Mouse (Mus musculus): ENCODE results near the gene Pxmp2.

The Pxmp2 gene

GRCm38 (mm10) chr5:110285770-110286445, at the start of gene Pxmp2, which contains the start of gene Pole:
Pxmp2 (minus strand) TSS chr5:110286186.
Pole (plus strand) TSS chr5:110286306.
- DNase-seq: peak; percentile 95

- DNase-seq: no peak
Measured at GRCm38 (mm10) chr5:110330508-110330907, 44.5 kb upstream of the Pxmp2 start.

- no peak for DNase-seq
Measured at GRCm38 (mm10) chr5:110313127-110313526, 27.1 kb upstream of the Pxmp2 start.

GRCm38 (mm10) chr5:110308861-110309260, 22.9 kb upstream of the Pxmp2 start:
- no peak for DNase-seq

- no peak for DNase-seq
Measured at GRCm38 (mm10) chr5:110300591-110300990, 14.6 kb upstream of the Pxmp2 start.

GRCm38 (mm10) chr5:110296637-110297036, 10.7 kb upstream of the Pxmp2 start:
- DNase-seq: no peak

GRCm38 (mm10) chr5:110291649-110292048, 5.7 kb upstream of the Pxmp2 start:
- DNase-seq: no peak

- DNase-seq: no peak
Measured at GRCm38 (mm10) chr5:110287084-110287475, 1.1 kb upstream of the Pxmp2 start.

- no peak for DNase-seq
Measured at GRCm38 (mm10) chr5:110286446-110287083, 579 bp upstream of the Pxmp2 start.

GRCm38 (mm10) chr5:110285156-110285555, 830 bp downstream of the Pxmp2 start:
- no peak for DNase-seq

- peak; percentile 79 for DNase-seq
Measured at GRCm38 (mm10) chr5:110284536-110284935, 1.4 kb downstream of the Pxmp2 start.

GRCm38 (mm10) chr5:110281984-110282383, 4.0 kb downstream of the Pxmp2 start:
- no peak for DNase-seq

GRCm38 (mm10) chr5:110276910-110277309, 9.1 kb downstream of the Pxmp2 start:
- no peak for DNase-seq

- DNase-seq: no peak
Measured at GRCm38 (mm10) chr5:110276391-110276790, 9.6 kb downstream of the Pxmp2 start.

GRCm38 (mm10) chr5:110274846-110275245, 11.1 kb downstream of the Pxmp2 start:
- no peak for DNase-seq

GRCm38 (mm10) chr5:110274147-110274546, 11.8 kb downstream of the Pxmp2 start:
- no peak for DNase-seq

- DNase-seq: no peak
Measured at GRCm38 (mm10) chr5:110270242-110270641, 15.7 kb downstream of the Pxmp2 start.

GRCm38 (mm10) chr5:110269141-110270101, 16.6 kb downstream of the Pxmp2 start, which contains the start of gene Pgam5:
Pgam5 (minus strand) TSS chr5:110269913.
- DNase-seq: peak; percentile 93

- DNase-seq: no peak
Measured at GRCm38 (mm10) chr5:110266941-110267340, 19.0 kb downstream of the Pxmp2 start.

GRCm38 (mm10) chr5:110244091-110244490, 41.9 kb downstream of the Pxmp2 start:
- DNase-seq: no peak

GRCm38 (mm10) chr5:110232346-110232745, 53.6 kb downstream of the Pxmp2 start:
- no peak for DNase-seq

GRCm38 (mm10) chr5:110231638-110232037, 54.3 kb downstream of the Pxmp2 start:
- peak; percentile 21 for DNase-seq

- DNase-seq: peak; percentile 94
Measured at GRCm38 (mm10) chr5:110230780-110231461, 55.1 kb downstream of the Pxmp2 start, which contains the start of gene Ankle2. Ankle2 (plus strand) TSS chr5:110231004.
